Mouse (Mus musculus) left cerebral cortex, adult 18-20 months (tissue): Measurements from ENCODE around the gene Crybg2. TPM values are rescaled to one million over a fixed set of nuclear protein-coding genes. Genes with fewer than 3 reads are reported as not detected.

Experiments
- DNase-seq, 2 experiments: peaks; one replicate each; pipeline ENCODE4 v3.0.0; 2021 to 2022; ENCODE audit warnings: low spot score in 2 of 2, mixed read lengths in 1 of 2
- total RNA-seq, 2 experiments: library from RNA; stranded (reverse); gene quantifications; 2 replicates each; pipeline ENCODE4 v1.2.3; 2021

Gene Crybg2
- total RNA-seq, 2 experiments from 2014 or later: 4.4 to 5.7 TPM

DNA sequence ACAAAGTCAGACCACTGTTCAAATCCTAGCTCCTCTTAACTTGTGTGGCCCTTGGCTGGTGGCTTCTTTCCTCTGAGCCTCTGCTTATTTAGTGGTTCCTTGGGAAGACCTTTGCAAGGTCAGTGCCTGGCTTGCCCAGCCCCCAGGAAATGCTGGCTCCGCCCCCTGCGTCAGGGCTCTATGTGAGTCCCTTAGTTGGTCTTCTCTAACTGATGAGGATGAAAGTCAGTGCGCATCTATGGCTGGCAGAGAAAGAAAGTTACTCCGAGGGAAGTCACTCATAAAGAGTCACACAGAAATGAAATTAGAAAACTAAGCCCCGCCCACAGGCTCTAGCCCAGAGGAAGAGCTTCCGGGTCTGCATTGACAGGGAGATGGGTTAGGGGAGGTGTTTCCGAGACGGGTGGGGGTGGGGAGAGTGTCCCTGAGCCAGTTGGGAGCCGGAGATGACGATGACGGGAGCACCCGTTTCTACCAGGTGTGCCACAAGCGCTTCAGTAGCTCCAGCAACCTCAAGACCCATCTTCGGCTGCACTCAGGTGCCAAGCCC, 2.4 kb upstream of the Crybg2 start:
- no peak for DNase-seq

DNA sequence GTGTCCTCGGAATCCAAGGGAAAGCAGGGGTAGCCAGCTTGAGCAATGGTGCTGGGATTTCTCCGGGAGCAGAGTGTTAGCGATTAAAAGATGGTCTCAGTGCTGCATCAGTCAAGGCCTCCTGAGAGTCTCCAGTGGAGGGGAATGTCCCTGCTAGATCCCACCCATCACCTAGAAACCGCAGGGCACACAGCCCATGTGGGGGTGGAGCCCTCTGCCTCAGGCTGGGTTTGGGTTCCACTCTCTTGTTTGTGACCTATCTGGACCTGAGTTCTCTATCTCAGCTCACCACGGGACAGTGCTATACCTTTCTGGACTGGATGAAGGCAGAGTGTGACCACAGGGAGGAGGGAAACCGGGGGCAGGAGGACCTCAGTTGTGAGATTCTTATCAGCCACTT, 1.7 kb upstream of the Crybg2 start:
- no peak for DNase-seq

DNA sequence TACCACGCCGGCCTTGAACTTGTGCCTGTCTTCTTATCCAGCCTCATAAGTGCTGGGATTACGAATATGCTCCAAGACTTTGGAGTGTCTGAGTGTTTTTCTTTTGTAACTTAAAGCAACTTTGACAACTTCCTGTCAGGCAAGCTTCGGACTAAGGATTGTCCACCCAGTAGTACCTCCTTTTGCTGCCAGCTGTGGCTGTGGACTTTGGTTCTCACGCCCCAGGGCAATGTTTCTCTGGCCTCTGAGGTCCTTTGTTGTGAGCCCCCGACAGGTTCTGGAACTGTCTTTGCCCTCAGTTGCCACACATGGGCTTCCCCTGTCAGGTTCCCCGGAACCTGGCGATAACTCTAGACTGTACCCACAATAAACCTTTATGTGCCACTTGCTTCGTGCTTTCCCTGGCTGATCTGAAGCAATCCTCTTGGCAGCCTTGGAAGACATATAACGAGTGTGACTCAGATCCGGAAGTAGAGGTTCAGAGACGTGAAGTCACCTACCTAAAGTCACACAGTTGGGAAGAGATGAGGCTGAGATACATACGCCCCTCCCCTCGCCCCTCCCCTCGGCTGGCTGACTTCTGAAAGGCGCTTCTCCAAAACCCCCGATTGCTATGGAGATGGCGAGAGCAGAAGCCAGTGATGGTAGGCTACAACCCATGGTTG, 683 bp downstream of the Crybg2 start:
- DNase-seq: no peak

DNA sequence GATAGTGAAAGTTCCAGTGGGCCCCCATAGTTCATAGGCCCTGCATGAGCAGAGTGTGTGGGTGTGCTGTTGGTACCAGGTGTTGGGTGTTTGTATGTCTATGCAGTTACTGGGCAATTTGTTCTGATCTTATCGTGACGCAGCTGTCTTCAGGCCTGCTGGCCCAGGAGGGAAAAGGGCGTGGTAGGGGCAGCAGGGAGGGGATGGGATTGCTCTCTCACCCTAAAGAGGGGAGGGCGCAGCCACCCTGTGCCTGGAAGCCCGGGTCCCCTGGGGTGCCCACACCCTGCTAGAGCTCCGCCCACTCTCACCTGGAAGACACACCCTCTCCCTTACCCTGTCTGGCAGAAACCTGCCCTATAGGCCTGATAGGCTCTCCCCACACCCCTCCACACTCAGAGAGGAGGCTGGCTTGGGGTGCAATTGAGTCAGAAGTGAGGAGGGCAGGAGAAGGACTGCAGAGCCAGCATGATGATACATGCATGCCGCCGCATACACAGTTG, 1.4 kb downstream of the Crybg2 start:
- no peak for DNase-seq

DNA sequence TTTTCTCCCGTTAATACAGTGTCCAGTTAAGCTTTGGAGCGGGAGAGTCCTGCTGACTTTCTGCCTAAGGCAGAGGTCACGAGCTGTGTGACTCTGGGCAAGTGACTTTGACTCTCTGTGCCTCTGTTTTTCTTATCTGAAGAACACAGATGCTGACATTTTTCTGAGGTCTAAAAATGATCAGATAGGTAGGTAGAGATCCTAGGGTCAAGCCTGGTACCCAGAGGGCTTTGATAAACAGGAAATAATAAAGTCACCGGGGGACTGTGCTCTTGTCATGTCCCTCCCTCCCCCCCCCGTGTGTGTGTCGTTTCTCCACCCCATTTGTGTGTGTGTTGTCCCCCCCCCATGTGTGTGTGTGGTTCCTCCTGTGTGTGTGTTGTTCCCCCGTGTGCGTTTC, 1.9 kb downstream of the Crybg2 start:
- DNase-seq: no peak

DNA sequence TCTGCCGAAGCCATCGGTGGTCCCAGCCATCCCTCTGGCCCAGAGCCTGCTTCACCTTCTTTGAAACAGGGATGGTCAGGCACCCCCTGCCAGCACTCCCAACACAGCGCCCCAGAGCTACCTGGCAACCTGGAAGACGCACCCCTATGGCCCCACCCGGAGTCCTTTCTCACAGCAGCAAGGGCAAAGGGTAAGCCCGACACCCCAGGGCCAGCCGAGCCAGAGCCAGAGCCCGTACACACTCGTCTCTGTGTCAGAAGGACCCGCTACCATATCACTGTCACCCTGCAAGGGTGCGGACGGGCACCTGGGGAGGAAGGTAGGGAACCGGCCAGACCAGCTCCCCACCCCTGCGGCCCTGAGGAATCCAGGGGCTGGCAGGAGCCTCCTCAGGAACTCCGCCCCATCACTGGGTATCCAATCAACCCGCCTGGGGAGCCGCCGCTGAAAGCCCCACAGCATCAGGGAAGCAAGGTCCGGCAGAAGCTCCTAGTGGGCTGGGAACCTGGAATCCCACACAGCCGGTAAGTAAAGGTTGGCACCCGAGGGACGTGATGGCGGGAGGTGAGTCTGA, 4.9 kb downstream of the Crybg2 start:
- no peak for DNase-seq

DNA sequence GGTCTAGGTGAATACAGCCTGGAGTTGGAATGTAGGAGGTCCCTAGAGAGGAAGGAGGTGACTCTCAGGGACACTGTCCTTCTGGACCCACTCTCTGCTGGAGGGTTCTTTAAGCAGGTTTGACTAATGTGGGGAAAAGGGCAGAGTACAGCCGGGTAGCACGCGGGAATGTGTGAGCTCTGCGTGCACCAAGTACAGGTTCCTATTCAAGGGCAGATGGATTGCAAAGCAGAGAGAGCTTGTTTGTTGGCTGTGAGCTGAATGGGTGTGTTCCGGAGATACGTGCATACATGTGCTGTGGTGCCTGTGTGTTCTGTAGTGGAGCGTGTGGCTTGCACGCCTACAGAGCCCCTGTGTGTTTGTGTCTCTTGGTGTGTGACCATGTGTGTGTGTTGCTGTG, 6.8 kb downstream of the Crybg2 start:
- DNase-seq: no peak

DNA sequence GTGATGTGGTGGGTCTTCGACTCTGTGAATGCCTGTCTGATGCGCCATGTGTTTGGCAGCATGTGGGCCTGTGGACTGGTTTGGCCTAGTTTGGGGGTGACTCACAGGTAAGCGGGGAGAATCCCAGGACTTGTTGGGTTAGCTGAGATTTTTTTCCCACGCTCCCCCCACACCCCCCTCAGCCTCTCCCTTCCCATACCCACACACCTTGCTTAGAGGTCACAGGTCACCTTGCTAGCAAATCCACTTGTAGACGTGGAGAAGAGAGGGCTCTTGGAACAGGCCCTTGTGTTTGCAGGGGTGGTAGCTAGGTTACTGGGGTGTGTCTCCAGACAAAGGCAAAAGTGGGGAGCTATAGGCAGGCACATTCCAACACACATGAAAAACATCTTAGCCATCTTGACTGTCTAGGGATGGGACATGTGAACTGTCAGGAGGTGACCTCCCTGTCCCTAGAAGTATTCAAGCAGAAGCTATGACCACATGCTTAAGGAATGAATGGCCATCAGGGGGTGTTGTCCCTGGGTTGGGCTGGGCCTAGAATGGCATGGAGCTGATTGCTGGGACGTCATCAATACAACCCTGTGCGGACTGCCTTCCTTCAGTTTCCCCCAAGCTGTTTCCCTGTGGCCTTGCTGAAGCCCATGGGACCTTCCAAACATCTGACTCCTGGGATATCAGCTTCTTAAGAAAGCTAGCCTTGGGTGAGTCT, 7.4 kb downstream of the Crybg2 start:
- DNase-seq: no peak

DNA sequence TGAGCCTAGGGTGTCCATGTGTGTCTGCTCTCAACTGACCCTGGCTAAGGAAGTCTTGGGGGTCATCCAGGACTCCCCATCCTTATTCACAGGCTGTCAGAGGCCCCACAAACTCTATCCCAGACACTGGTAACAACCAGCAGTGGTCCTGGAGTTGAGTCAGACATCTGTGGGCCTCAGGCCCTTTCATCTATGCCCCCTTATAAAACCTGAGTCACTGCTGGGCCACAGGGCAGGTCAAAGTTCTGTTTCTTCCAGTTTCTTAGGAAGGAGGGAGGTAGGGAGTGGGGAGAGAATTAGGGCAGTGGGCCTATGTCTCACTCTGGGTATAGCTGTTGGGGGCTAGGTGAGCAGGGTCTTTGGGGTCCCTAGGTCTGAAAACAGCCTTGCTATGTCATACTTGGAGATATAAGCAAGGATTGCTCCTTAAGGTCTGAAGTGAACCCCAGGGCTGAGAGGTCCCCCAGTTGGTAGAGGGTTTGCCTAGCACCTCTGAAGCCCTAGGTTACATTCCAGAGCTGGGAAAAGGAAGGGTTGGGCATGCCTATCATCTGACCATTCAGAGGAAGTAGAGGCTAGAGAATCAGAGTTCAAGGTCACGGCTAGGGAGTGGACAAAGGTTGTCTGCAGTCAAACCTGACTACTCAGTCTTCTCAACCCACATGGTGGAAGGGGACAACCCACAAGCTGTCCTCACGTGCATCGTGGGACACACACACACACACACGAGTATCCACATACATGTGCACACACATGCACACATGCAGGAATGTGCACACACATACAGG, 8.4 kb downstream of the Crybg2 start:
- no peak for DNase-seq

DNA sequence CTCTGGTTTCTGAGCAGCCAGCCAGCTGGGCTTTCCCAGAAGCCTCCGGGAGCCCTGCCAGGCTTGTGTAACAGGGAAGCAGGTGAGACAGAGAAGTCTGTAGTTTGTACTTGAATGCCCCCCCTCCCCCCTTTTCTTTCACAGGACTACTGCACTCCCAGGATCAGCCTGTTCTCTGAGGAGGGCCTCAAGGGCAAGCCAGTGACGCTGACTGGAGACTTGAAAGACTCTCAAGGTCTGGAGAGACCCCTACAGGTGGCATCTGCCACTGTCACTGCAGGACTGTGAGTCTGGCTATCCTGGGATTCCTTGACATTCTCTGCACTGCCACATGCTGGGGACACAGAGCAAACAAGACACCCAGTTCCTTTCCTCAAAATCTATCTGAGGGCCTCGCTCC, 18.1 kb downstream of the Crybg2 start:
- DNase-seq: peak; percentile 31 to 44

DNA sequence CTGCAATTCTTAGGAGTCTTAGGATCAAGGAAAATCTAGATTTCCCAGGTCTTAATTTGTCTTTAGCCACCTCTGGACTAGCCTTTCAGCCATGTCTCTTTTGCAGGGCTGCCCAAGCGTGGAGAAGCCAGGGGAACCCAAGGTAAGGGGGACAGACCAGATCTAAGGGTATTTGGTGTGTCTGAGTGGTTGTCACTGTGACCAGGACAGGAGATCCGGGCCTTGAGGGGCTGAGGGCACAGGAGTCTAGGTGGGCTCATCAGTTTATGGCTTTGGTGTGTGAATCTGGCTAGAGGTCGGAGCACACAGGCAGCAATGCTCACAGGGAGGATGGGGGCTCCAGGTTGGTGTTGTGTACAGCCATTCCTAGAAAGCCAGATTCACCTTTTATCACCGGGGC, 20.1 kb downstream of the Crybg2 start:
- no peak for DNase-seq

DNA sequence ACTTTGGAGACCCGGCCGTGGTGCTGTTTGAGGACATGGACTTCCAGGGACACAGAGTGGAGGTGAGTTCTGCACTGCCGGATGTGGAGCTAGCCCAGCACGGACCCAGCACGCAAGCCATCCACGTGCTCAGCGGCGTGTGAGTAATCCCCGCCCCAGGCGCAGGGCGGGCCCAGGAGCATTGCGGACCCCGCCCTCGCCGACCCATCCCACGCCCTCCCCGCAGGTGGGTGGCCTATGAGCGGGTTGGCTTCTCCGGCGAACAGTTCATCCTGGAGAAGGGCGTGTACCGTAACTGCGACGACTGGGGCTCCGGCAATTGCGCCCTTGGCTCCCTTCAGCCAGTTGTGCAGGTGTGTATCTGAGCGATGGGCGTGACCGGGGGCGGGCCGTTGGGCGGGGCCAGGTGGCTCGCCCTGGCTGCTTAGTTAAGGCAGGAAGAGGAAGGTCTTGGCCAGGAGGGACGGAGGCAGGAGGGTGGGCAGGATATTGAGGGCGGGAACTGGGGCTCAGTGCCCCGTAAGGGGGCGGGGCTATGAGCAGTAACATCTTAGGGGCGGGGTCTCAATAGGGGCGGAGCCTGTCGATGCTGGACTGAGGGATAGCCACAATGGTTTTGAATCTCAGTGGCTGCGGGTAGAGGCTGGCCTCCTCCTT, 21.2 kb downstream of the Crybg2 start:
- DNase-seq: peak; percentile 67 to 80

DNA sequence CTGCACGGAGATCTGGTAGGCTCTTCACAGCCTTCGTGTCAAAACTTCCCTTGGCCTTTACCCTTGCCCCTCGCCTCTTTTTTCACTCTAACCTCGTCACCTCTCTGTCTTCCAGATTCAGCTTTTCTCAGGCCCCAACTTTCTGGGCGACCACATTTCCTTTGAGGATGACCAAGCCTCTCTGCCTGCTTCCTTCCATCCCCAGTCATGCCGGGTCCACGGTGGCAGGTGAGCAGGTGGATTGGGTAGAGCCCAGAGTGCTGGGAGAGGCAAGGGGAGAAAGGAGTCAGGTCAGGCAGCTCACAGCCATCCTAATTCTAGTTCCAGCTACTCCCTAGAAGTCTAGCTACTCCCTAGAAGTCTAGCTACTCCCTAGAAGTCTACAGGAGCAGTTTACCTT, 21.8 kb downstream of the Crybg2 start:
- no peak for DNase-seq

DNA sequence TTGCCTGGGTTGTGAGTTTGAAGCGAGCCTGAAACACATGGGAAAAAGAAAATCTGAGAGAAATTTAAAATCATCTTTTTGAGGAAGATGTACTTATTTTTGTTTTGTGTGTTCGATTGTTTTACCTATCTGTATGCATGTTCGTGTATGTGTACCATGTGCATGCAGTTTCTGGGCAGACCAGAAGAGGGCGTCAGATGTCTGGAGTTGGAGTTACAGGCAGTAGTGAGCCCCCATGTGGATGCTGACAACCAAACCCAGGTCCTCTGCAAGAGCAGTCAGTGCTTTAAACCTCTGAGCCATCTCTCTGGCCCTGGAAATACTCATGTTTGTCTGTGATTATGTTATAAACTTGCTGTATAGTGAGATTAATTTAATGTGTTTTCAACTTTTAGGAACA, 24.4 kb downstream of the Crybg2 start:
- DNase-seq: no peak

DNA sequence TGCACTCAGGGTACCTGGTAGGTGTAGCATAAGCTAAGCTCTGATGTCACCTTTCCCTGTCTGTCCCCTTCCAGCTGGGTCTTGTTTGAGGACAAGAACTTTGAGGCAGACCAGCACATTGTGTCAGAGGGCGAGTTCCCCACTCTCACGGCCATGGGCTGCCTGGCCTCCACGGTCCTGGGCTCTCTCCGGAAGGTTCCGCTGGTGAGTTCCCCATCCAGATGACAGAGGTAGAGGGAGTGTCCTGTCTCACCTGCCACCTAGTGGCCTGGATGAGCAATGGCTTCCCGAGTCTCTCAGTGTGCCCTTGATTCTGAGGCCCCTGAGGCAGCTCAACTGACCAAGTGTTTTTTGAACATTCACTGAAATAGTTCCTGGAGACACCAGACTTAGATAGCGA, 26.8 kb downstream of the Crybg2 start:
- DNase-seq: peak; percentile 28 to 33

DNA sequence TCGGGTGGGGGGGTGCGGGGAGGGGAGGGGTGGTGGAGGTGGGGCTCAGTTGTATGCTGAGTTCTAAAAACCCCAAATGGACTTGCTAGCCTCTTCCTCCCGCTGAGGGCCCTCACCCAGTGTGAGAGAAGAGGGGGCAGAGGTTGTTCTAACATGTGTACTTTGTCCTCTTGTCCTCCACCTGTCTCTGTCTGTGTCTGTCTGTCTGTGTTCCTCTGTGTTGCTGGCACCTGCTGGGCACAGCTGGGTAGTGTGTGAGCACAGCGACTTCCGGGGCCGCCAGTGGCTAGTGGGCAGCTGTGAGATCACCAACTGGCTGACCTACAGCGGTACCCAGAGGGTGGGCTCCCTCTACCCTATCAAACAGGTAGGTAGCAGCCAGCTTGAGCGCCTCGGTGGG, 28.4 kb downstream of the Crybg2 start:
- no peak for DNase-seq

DNA sequence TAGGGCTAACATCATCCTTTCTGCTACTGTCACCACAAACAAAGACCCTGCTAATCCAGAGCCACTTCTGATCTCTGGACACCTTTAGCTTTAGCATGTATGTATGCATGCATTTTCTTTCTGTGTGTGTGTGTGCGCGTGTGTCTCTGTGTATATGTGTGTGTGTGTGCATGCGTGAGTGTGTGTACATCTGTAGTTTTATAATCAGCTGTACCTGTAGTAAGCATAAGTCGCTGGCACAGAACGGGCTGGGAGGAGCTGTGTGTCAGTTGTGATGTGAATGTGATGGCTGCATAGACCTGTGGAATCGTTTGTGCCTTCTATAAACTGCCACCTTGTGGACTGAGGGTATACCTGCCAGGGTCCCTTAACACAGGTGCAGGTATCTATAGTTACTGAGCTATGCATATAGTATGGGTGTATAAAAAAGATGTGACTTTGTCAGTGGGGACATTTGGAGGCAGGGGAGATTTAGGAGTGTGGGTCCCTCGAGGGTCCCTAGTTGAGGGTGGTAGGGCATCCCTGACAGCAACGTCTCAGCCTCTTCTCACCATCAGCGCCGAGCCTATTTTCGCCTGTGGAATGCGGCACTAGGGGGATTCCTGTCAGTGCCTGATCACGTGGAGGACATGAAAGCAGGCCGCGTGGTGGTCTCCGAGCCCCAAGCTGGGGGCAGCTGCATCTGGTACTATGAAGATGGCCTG, 30.1 kb downstream of the Crybg2 start:
- DNase-seq: no peak

DNA sequence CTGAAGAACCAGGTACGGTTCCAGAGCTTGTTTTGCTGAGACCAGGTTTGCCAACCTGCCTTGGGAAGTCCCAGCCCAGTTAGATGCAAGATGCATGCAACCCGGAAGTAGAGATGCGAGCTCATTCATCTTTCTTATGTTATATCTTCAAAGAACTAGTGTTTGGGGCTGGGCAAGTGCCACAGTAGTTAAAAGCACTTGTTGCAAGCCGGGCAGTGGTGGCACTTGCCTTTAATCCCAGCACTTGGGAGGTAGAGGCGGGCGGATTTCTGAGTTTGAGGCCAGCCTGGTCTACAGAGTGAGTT, 30.6 kb downstream of the Crybg2 start:
- no peak for DNase-seq

DNA sequence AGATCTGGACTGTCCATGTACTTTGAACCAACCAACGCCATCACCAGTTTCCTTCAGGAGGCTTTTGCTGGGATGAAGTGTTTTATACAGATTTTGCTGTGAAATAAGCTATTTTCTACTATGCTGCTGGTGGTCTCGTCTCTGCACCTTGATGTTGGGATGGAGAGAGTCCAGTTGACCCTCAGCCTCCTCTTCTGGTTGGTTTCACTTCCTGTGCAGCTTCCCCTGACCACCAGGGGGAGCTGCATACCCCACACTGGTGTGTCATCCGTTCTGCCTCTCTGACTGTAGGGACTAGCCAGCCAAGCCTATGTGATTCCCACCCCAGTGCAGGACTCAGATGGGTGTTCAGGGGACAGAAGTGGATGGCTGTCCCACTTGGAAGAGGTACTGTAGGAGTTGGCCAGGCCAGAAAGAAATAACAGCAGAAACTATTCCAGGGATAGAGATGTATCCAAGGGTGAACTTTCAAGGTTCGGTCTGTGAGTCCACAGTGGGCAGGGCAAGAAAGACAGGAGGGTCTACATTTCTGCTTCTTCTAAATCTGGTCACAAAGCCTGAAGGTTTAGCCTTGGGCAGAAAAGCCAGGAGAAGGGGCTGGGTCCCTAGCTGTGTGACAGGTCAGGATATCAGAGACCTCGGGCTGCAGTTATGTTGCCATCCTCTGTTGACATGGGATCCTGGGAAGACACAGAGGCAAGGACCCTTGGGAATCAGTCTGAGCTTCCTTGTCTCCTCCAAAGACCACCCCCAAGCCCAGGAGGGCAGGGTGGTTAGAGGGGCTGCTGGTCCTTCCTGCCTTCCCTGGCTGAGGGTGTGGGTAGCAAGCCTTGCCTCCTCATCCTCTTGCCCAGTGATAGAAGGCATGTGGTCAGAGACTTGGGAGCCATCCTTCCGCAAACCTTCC, 32.0 kb downstream of the Crybg2 start:
- peak; percentile 42 to 44 for DNase-seq
